Mouse (Mus musculus) right cerebral cortex, adult 2 months (tissue): ENCODE results near the gene Vmn1r180.
"Not testable (repeated sequence)": the region's sequence is repeated elsewhere in the genome, so short reads cannot be mapped to it uniquely, and the experiment has no call there.

Experiments used
- DNase-seq, 2 experiments: peaks; one replicate each; pipeline ENCODE4 v3.0.0; 2021 to 2022; ENCODE audit warnings: low spot score in 2 of 2

Gene Vmn1r180

DNA sequence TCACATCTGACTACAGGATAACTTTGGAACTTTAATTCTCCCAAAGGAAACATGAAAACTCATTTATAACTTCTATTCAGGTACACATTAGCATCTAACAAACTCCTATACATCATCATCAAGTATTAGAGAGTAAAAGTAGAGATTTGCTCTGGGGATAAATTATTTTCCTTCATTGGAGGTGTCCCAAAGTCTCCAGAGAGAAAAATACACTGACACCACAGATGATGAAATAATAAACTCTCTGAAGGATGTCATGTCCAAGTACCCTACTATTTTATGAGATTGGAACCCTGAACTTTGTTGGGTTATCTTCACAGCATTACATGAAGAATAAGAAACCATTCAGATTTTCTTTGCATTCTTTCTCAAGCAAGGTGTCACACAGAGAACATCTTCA lies at the start of gene Vmn1r180:
TSS of gene Vmn1r180 (plus strand) at position 301 of the 400 bp plus-strand sequence.
- DNase-seq, result no peak

DNA sequence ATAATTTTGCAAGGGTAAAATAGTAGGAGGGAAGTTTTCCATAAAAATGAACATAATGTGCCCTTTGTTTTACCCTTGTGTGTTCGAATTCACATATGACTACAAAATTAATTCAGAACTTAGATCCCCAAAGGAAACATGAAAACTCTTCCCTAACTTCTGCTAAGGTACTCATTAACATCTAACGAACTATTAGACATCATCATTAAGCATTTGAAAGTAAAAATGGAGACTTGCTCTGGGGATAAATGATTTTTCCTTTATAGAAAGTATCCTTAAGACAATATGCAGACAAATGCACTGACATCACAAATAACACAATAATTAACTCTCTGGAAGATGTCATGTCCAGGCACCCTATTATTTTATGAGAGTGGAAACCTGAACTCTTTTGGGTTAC lies 23.8 kb upstream of the Vmn1r180 start, which contains the start of gene Vmn1r179:
TSS of gene Vmn1r179 (plus strand) at position 301 of the 400 bp plus-strand sequence.
- DNase-seq, result no peak

DNA sequence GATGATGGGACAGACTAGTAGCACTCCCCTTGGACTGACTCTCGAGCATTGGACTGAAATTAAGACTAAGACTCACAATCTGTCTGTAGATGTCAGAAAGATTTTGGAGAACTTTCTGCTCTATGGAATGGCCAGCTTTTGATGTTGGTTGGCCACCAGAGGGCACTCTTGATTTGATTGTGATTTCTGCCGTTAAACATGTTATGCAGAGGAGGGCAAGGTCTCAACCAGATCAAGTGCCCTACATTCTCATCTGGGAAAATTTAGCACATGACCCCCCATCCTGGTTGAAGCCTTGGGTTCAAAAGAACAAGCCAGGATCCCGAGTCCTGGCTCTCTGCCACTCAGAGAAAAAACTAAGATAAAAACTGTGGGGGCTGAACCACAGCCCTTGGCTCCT lies 17.6 kb downstream of the Vmn1r180 start:
- peak; percentile 8 to 12 for DNase-seq

DNA sequence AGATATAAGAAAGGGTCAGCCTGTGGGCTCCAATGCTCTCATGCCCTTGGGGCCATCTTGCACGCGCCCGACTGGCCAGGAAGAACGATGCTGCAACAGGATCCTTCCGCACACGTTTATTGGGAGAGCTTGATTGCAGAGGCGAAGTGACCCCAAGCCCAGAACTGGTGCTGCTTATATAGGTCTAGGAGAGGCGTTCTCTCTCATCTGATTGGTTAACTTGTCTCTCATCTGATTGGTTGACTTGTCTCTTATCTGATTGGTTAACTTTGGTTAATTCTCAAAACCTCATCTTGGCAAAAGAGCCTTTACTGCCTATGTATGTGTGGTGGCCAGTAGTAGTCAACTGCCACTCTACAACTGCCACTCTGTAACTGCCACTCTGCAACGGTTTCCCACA lies 23.9 kb downstream of the Vmn1r180 start, which contains the start of gene Vmn1r181:
TSS of gene Vmn1r181 (plus strand) at position 301 of the 400 bp plus-strand sequence.
- not testable (repeated sequence) for DNase-seq

DNA sequence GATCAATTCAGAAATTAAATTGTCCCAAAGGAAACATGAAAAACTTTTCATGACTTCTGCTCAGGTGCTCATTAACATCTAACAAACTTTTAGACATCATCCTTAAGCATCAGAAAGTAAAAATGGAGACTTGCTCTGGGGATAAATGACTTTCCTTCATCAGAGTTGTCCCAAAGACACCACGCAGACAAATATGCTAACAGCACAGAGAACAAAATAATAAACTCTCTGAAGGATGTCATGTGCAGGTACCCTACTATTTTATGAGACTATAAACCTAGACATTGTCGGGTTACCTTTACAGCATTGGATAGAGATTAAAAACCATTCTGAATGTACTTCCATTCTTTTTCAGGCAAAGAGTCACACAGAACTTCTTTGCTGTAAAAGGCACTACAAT lies 51.0 kb downstream of the Vmn1r180 start, which contains the start of gene V1rd19:
TSS of gene V1rd19 (plus strand) at position 301 of the 400 bp plus-strand sequence.
- DNase-seq, result no peak
